Mouse (Mus musculus) thymus, adult 18-20 months (tissue): ENCODE measurements around the gene Fads3.
A peak's percentile ranks its signal among the peaks of the same experiment; 100 is the strongest.

ENCODE experiments used
- DNase-seq, 2 experiments: peaks; one replicate each; pipeline ENCODE4 v3.0.0; 2022; ENCODE audit warnings: mixed read lengths in 2 of 2

Fads3 gene

DNA sequence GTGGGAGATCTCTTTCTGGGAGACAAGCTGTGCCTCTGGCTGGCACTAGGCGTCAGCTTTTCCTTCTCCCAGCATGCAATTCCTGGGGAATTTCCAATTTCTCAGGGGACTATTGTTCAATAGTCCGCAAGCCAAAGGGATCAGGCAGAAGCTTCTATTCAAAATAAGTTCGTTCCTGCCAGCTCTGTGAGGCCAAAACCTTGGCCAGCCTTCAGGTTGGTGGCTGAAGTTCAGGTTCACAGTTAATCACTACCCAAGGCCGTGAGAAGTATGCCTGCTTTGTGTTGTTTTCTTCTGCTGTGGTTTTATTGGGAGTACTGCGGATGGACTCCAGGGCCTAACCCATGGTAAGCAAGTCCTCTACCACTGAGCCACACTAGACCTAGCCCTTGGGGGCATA is 29.8 kb downstream of the Fads3 start:
- DNase-seq, result no peak

DNA sequence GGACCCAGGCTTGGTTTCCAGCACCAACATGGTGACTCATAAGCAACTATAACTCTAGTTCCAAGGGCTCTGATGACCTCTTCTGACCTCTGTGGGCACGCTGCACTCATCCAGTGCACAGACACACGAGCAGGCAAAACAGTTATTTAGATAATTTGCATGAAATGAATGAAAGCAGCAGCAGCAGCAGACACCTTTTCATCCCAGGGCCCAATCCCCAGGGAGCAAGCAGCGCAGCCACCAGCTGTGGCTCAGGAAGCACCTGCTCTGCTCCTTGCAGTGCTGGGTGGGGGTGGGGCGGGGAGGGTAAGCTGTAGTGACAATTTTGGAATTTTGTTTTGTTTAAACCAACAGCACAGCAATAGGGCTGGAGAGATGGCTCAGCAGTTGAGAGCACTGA is 30.5 kb downstream of the Fads3 start:
- no peak for DNase-seq

DNA sequence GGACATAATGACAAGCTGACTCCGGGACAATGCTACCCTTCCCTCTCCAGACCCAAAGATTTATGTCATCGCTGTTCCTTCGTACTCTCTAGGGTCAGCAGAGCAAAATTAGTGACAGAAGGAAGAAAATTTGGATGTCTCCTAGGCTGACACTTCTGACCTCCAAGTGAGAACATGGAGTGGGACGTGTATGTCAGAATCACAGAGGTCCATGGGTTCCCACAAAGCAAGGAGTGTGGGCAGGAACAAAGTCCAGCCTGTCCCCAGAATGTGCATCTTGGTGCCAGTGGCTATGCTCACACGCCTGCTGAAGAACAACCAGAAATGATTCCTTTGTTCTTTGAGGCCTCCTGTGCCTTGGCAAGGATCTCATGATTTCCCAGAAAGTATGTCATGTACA is 31.8 kb downstream of the Fads3 start:
- no peak for DNase-seq

DNA sequence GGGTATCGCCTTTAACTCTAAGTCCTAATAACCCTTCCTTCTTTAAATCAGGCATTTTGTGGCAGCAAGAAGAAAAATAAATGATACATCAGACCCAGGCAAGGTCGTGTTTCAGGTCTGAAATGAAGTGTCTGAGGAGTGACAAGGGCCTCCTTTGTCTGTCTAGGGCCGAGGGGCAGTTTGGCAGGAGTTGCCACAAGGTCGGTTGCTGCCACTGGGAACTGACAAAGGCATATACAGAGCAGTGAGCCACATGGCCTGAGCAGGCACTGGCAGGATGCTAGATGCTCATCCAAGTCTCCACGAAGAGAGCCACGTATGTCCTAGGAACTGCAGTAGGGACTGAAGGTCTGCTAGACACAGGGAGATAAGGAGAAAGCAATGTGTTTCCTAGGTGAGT is 37.0 kb downstream of the Fads3 start:
- no peak for DNase-seq

DNA sequence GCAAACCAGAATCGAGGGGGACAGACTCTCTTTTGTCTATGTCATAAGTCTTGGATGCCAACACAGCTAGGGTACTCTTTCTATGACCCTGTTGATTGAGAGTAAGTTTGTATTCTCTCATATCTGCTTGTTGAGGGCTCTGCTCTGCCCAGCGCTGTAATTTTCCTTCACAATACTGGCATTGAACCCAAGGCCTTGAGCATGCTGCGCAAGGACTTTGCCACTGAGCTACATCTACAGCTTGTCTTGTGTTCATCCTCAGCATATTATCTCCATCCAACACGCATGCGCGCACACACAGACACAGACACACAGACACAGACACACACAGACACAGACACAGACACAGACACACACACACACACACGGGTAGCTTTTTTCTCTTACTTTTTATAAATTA is 39.0 kb downstream of the Fads3 start:
- DNase-seq, result no peak

DNA sequence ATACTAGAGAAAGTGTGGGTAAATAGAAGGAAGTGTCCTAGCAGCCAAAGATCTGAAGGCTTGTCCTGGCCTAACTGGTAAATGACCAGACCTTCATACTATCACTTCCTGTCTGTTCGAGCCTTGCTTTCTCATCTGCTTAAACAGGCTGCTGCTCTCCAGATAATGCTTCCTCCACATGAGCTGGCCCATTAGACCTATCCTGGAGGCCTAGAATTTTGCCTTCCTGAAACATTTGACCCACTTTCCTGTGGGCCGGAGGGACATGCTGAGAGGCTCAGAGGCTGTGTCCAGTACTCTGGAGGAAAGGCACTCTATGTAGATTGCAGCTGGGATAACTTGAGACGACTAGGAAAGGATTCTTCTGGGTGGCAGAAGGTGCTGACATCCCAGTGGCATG is 40.7 kb downstream of the Fads3 start:
- no peak for DNase-seq

DNA sequence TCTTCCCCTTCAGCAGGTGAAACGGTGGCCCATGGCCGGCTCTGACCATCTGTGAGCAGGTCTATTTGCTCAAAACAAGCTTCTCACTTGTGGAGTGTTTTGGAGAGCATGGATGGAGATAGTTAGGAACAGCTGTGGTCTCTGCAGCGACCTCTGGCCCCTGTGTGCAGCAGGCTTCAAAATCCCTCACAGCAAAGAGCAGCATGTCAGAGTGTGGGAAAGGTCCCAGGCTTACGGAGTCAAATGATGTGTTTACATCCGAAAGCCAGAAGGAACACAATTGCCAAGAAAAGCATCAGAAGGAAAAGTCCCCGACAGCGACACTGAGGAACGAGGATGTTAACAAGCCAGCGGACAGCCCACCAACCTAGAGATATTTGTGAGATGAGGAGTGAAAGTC is 44.1 kb downstream of the Fads3 start:
- no peak for DNase-seq

GRCm38 (mm10) chr19:10086976-10087375 is 45.6 kb downstream of the Fads3 start:
- DNase-seq, result no peak

DNA sequence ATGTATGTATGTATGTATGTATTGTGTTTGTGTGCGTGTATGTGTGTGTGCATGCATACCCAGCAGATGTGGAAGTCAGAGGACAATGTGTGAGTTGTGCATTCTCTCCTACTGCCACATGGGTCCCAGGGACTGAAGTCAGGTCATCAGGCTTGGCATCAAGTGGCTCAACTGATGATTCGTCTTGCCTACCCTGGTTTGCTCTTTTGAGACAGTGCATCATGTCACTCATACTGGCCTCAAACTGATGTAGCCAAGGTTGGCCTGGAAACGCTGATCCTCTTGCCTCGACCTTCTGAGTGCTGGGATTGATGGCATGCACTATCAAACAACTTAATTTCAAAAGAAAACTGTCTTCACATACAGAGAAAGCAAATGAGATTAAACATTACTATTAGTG is 52.5 kb downstream of the Fads3 start:
- no peak for DNase-seq

- DNase-seq, result no peak
These were observed 53.3 kb downstream of the Fads3 start for GRCm38 (mm10) chr19:10094695-10095094.

- DNase-seq, result no peak
These were observed 55.1 kb downstream of the Fads3 start for GRCm38 (mm10) chr19:10096371-10096876.

GRCm38 (mm10) chr19:10097826-10098225 is 56.5 kb downstream of the Fads3 start:
- no peak for DNase-seq

DNA sequence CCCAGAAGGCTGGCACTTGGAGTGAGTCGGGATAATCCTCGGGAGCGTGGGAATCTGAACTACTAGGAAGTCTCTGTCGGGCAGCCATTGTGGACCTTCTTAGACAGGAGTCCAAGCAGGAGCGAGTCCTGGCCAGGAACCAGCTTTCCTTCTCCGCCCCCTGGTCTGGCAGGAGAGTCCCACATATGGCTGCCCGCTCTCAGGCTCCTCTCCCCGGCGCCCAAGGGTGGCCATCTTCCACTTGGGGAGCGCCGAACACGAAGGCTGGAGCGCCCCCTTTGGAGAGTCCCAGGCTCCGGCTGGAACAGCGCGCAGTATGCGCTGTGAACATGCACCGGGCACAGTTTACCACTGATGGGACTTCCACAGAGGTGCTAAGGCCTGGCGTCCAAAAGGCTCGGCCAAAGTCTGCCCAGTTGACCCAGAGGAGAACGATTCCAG is 59.3 kb downstream of the Fads3 start:
- peak; percentile 60 to 64 for DNase-seq

DNA sequence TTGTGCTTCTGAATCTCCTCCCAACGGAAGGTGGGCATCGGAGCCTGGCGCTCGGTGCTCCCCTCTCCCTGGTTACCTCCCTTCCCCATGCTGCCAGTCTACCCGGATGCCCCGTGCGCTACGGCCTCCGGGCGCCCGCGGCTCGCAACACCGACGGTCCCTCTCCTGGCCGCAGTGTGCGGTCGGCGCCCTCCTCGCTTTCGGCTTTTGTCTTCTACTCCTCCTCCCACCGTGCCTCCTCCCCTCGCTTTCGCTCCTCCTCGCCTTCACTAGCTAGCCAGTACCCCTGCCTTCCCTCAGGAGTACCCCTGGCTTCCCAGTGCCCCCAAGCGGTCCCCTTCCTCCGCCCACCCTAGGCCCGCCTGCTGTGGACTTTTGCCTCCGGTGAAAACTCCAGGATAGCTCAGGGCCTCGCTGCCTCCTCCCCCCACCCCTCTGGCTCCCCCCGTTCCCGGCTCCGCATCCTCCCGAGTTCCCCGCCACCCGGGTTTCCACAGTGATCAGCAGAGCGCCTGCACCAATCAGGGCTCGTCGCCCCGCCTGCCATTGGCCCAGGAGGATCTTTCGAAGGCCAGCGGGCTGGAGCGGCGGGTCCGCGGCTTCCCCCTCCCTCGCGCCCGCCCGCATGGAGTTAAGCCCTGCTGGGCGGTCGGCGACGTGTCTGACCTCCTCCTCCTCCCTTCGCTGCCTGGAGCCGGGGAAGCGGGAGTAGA is 60.1 kb downstream of the Fads3 start, which contains the start of gene Fads2:
Fads2 (minus strand) TSS at position 406 of the 713 bp plus-strand sequence.
- DNase-seq, result peak; percentile 65 to 69

DNA sequence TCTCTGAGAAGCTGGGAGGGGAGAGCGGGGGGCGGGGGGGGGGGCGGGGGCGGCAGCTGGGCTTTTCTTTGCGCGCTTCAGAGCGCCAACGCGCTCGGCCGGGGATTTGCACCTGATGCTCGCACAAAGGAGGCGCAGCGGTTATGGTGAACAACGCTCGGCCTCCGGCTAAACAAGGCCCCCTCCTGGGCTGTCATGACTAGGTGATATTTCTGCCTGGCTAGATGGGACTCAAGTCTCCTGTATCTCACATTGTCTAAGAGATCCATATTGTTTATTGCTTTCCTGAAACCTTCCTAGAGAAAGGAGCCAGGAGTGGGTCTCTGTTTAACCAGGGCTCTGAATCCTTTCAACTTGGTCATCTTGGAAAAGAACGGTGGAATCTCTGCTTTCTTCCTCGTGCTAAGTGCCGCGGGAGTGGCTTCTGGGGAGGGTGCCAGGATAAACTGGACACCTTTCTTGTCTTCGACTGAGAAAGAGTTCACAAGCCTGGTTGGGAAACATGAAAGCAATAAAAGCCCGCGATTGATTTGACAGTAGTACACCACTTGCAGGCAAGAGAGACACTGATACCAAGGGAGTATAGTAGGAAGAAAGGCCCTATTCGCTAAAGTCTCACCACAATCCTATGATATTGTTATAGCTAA is 60.8 kb downstream of the Fads3 start:
- no peak for DNase-seq

- no peak for DNase-seq
These were observed 62.9 kb downstream of the Fads3 start for GRCm38 (mm10) chr19:10104234-10104633.

DNA sequence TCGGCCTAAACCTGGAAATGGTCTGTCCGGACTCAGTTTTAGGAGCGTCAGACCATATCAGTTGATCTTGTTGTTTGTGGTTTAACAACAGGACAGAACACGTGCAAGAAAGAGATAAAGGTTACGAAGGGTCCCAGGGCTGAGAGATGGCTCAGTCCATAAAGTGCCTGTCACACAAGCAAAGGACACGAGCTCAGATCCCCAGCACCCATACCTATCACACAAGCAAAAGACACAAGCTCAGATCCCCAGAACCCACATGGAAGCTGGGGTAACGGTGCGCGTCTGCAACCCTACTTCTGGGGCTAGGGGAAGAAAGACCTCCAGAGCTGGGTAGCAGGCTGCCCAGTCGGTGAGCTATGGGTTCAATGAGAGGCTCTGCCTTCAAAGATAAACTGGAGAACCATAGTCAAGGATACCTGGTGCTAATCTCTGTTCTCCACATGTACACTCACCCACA is 63.7 kb downstream of the Fads3 start:
- DNase-seq, result no peak

DNA sequence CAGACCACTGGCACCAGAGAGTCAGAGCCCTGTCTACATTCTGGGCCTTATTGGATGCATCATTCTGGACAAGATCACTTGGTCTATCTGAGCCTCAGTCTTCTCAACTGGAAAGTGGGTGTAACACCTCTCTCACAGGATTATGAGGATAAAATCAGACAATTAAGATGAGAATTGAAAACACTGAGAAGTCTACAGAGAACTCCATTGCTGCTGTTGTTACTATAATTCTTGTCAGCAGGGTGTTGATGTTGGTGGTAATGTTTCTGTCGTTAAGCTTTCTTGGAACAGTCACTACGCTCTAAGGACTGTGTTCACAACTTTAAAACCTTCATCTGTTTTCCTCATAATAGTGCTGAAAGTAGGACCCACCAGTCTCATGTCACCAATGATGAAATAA is 65.3 kb downstream of the Fads3 start:
- DNase-seq, result no peak

DNA sequence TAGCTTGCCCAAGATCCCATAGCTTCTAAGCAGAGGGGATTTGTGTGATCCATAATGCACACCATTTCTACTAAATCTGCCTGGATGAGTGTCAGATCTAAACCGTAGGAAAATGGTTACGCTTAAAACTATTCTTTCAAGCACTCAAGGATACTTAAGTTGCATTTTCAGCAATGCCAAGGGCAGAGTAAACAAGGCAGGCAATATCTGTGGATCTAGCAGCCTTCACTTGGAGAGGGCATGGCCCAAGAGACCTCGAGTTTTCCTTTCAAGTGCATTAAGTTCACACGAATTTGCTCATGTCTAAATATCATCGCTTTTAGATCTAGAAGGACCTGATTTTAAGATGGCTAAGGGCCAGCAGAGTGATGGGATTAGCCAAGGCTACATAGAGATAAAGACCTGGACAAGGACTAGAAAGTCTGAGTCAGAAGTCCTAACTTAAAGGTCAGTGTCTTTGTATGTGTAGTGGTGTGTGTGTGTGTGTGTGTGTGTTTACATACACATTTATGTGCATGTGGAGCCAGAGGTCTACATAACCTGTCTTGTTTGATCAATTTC is 65.8 kb downstream of the Fads3 start:
- DNase-seq, result no peak

GRCm38 (mm10) chr19:10108129-10108528 is 66.8 kb downstream of the Fads3 start:
- no peak for DNase-seq

GRCm38 (mm10) chr19:10108666-10109065 is 67.3 kb downstream of the Fads3 start:
- no peak for DNase-seq
